Mouse (Mus musculus): ENCODE results near the gene Slc25a14. TPM values are rescaled to one million over a fixed set of nuclear protein-coding genes. Genes with fewer than 3 reads are reported as not detected.

Slc25a14 gene
- total RNA-seq, 2 experiments from 2014 or later = 0.77 TPM; not detected in 1

Other genes starting within 250 kb of the Slc25a14 start
- gene Elf4, start 160.3 kb upstream of the Slc25a14 start, total RNA-seq (2015; ENCODE audit: low replicate concordance) = 24.5 and 26.5 TPM in 2 replicates
- gene Elf4, start 160.3 kb upstream of the Slc25a14 start, total RNA-seq (2017; ENCODE audit: low replicate concordance) = 2.9 and 6.3 TPM in 2 replicates
- 14.6 and 16.3 TPM in 2 replicates for gene Aifm1, start 109.8 kb upstream of the Slc25a14 start, total RNA-seq (2015; ENCODE audit: low replicate concordance)
- gene Aifm1, start 109.8 kb upstream of the Slc25a14 start, total RNA-seq (2017; ENCODE audit: low replicate concordance) = 11.8 and 18.1 TPM in 2 replicates
- gene Rab33a, start 104.1 kb upstream of the Slc25a14 start, total RNA-seq (2015; ENCODE audit: low replicate concordance) = not detected in 2 replicates
- gene Rab33a, start 104.1 kb upstream of the Slc25a14 start, total RNA-seq (2017; ENCODE audit: low replicate concordance) = not detected in 2 replicates
- gene Zfp280c, start 28.9 kb upstream of the Slc25a14 start, total RNA-seq (2015; ENCODE audit: low replicate concordance) = 5.2 and 5.6 TPM in 2 replicates
- 3.3 and 3.5 TPM in 2 replicates for gene Zfp280c, start 28.9 kb upstream of the Slc25a14 start, total RNA-seq (2017; ENCODE audit: low replicate concordance)
- gene Gpr119, start 51.1 kb downstream of the Slc25a14 start, total RNA-seq (2015; ENCODE audit: low replicate concordance) = not detected in 2 replicates
- not detected in 2 replicates for gene Gpr119, start 51.1 kb downstream of the Slc25a14 start, total RNA-seq (2017; ENCODE audit: low replicate concordance)
- 7.7 and 16.9 TPM in 2 replicates for gene Rbmx2, start 71.6 kb downstream of the Slc25a14 start, total RNA-seq (2015; ENCODE audit: low replicate concordance)
- gene Rbmx2, start 71.6 kb downstream of the Slc25a14 start, total RNA-seq (2017; ENCODE audit: low replicate concordance) = 6.7 and 8.2 TPM in 2 replicates

All from erythroblast, adult 5-6 weeks (primary cell).